Mouse (Mus musculus) erythroblast, embryonic 14.5 days (primary cell): ENCODE data around the gene Baz2b.

Experiments
- GATA1 ChIP-seq: IDR thresholded peaks from 2 replicates; pipeline ENCODE4 v1.6.1; 2012; ENCODE audit warnings: low read length, inconsistent platforms, mixed read lengths
- TAL1 ChIP-seq: IDR thresholded peaks from 3 replicates; pipeline ENCODE4 v1.6.1; 2012; ENCODE audit warnings: low read length, inconsistent platforms, mixed read lengths

GRCm38 (mm10) chr2:60082984-60083636, 126.5 kb downstream of the Baz2b start:
- no peak for TF ChIP-seq GATA1
- TF ChIP-seq TAL1, result no peak
